Mouse (Mus musculus) layer of hippocampus, adult 18-20 months (tissue): ENCODE results near the gene Shisal1. TPM values are rescaled to one million over a fixed set of nuclear protein-coding genes. Genes with fewer than 3 reads are reported as not detected.

Experiments
- total RNA-seq, 2 experiments: library from RNA; stranded (reverse); gene quantifications; 2 replicates each; pipeline ENCODE4 v1.2.3; 2021

Shisal1 gene
- total RNA-seq, 2 experiments from 2014 or later = 55.5 to 61.5 TPM

Other genes starting within 250 kb of the Shisal1 start
- gene Parvb, start 215.1 kb downstream of the Shisal1 start, total RNA-seq = 10 to 100 TPM; 28.8 to 29.5 TPM
- 10 to 100 TPM; 23.9 TPM for gene Parvg, start 123.1 kb downstream of the Shisal1 start, total RNA-seq
- gene Rtl6, start 110.7 kb upstream of the Shisal1 start, total RNA-seq = 10 to 100 TPM; 53.3 to 56.8 TPM
- 10 to 100 TPM; 14.0 to 14.4 TPM for gene Prr5, start 222.5 kb upstream of the Shisal1 start, total RNA-seq